Mouse (Mus musculus) cortical plate, adult 2 months (tissue): ENCODE results near the gene Clpx.
A peak's percentile ranks its signal among the peaks of the same experiment; 100 is the strongest.

Source experiments
- CTCF ChIP-seq: fragments of 200-500 bp; IDR thresholded peaks from 2 replicates; pipeline ENCODE4 v1.5.1; 2011; ENCODE audit warnings: mild to moderate bottlenecking, control low read depth, low read length; ENCODE audit not compliant: insufficient read depth; ENCODE audit errors: extremely low read depth
- POLR2A ChIP-seq: fragments of 200-500 bp; IDR thresholded peaks from 2 replicates; pipeline ENCODE4 v1.6.1; 2011; ENCODE audit warnings: mild to moderate bottlenecking, low read length, control low read depth; ENCODE audit not compliant: insufficient read depth; ENCODE audit errors: extremely low read depth

- TF ChIP-seq CTCF (no peak), POLR2A (0 out of 2 replicates have a peak, but pooled peaks have one; percentile 10)
Measured at GRCm38 (mm10) chr9:65346476-65347111, 52.5 kb downstream of the Clpx start.
